Mouse (Mus musculus): Measurements from ENCODE around the gene Lrrc8e.

The Lrrc8e gene

GRCm38 (mm10) chr8:4226739-4227347, at the start of gene Lrrc8e:
Gene Lrrc8e (plus strand): TSS chr8:4226827.
- in situ Hi-C loops (cut with MboI, MseI): no loop called here

GRCm38 (mm10) chr8:4183409-4183808, 43.2 kb upstream of the Lrrc8e start:
- in situ Hi-C loops (cut with MboI, MseI): no loop called here

DNA sequence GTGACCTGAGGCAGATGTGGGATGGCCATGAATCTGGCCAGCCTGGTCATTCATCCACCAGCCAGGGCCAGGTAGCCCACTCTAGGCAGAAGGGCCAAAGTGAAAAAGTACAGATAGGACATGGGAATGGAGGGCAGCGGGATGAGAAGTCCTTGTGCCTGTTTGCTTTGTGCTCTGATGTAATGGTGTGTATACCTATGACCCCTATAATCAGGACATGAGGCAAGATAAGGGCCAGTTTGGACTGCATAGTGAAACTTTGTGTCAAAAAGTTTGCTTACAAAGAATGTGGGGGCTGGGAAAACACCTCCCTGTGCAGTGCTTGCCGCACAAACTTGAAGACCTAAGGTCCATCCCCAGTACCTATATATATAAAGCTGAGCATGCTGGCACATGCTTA, 40.5 kb upstream of the Lrrc8e start:
- in situ Hi-C loops (cut with MboI, MseI): no loop called here

GRCm38 (mm10) chr8:4188605-4189004, 38.0 kb upstream of the Lrrc8e start:
- in situ Hi-C loops (cut with MboI, MseI): no loop called here

DNA sequence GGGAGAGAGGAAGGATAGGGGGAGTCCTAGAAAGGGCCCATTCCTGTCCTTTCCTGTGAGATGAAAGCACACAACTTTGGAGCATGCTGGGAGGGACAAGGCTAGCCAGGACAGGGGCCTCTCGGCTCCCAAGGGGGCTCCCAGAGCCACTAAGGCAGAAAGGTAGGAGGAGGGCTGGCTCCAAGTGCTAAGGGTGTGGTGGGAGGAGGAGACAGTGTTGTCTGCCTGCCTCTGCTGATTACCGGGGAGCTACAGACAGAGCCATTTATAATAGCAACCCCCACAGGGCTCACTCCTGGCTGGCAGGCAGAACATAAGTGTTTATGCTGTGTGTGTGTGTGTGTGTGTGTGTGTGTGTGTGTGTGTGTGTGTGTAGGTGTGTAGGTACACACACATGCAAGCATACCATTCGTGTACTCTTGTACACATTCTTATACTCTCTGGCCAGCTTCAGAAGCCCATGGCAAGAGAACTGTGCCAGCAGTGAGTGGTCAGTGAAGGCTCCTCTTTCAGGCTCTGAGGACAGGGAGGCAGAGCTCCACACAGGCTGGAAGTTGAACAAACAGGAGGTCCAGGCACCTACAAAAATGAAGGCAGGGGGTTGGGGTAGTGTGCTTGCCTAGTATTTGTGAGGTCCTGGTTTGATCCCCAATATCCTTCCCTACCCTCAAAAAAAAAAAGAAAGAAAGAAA, 37.5 kb upstream of the Lrrc8e start:
- in situ Hi-C loops (cut with MboI, MseI): no loop called here

- in situ Hi-C loops (cut with MboI, MseI): no loop called here
These were observed 34.3 kb upstream of the Lrrc8e start for GRCm38 (mm10) chr8:4192305-4192704.

DNA sequence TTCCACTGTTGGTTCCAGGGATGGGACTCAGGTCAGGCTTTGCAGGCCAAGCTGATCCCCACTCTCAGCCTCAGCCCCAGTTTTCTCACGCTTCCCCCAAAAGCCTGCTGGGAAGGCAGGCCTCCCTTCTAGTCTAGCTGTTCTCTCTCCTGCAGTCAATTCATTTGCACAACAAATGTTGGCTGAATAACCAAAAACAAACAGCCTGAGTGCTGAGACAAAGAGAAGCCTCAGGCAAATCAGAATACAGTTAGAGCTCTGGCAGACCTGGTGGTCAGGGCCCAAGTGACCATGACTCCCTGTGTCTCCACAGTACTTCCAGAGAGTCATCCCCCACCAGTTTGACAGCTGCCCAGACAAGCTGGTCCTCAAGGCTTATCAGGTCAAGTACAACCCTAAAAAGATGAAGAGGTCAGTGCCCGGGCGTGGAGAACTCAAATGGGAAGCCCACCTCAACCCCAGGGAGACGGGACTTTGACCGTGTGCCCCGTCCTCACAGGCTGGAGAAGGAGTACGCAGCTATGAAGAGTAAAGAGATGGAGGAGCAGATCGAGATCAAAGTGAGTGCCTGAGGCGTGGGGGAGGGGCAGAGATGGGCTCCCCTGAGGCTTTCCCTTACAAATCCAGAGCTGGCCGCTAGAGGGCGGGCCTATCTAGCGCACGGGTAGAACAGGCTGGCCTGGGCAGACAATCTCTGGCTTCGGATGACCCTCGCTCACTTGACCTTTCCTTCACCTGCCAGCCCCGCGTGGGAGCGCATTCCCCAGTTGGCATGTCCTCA, 33.6 kb upstream of the Lrrc8e start:
- in situ Hi-C loops (cut with MboI, MseI): no loop called here

GRCm38 (mm10) chr8:4193588-4193894, 33.1 kb upstream of the Lrrc8e start:
- in situ Hi-C loops (cut with MboI, MseI): no loop called here

- in situ Hi-C loops (cut with MboI, MseI): no loop called here
These were observed 25.3 kb upstream of the Lrrc8e start for GRCm38 (mm10) chr8:4201321-4201720.

- in situ Hi-C loops (cut with MboI, MseI): no loop called here
These were observed 21.1 kb upstream of the Lrrc8e start for GRCm38 (mm10) chr8:4205246-4206123.

DNA sequence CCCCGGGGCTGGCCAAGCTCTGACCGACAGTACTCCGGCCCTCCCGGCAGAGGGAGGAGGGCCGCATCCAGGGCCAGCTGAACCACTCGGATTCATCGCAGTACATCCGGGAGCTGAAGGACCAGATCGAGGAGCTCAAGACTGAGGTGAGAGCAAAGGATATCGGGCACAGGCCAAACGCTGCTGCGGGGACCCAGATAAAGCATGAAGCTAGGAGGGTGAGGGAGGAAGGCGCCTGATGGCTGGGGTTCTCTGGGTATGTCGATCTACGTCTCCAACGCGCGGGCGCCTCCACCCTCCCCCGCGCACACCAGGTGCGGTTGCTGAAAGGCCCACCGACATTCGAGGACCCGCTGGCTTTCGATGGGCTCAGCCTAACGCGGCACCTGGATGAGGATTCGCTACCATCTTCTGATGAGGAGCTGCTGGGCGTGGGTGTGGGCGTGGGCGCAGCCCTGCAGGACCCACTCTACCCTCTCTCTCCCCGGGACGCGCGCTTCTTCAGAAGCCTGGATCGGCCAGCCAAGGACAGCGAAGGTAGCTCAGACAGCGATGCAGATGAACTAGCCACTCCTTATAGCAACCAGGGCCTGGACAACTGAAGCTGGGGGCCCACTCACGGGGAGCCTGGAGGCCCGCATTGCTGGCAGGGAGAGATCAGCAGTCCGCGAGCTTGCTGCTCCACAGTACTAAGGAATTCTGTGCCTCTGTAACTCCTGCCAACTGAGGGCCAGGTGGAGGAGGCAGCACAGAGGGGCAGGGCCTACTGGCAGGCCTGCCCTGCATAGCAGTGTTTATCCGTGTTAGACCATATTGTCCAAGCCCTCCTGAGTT, 20.2 kb upstream of the Lrrc8e start:
- in situ Hi-C loops (cut with MboI, MseI): no loop called here

- in situ Hi-C loops (cut with MboI, MseI): no loop called here
These were observed 19.6 kb upstream of the Lrrc8e start for GRCm38 (mm10) chr8:4207016-4207350.

- in situ Hi-C loops (cut with MboI, MseI): no loop called here
These were observed 15.5 kb upstream of the Lrrc8e start for GRCm38 (mm10) chr8:4211097-4211496.

DNA sequence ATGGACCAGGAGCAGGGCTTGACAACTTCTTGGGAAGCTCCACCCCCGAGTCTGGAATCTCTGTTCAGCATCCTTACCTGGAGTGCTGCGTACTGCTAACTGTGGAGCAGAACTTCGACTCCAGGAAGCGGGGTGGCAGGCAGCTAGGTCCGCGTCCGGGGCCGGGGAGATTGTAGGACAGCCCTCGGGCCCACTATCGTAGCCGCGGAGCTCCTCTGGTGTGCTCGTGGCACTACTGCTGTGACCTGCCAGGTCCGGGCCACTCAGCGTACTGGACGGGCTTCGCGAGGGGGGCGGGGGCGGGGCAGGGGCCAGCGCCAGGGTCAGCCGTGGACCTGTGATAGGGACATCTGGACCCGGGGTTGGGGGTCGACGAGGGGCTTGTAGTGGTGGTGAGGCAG, 13.8 kb upstream of the Lrrc8e start:
- in situ Hi-C loops (cut with MboI, MseI): no loop called here

DNA sequence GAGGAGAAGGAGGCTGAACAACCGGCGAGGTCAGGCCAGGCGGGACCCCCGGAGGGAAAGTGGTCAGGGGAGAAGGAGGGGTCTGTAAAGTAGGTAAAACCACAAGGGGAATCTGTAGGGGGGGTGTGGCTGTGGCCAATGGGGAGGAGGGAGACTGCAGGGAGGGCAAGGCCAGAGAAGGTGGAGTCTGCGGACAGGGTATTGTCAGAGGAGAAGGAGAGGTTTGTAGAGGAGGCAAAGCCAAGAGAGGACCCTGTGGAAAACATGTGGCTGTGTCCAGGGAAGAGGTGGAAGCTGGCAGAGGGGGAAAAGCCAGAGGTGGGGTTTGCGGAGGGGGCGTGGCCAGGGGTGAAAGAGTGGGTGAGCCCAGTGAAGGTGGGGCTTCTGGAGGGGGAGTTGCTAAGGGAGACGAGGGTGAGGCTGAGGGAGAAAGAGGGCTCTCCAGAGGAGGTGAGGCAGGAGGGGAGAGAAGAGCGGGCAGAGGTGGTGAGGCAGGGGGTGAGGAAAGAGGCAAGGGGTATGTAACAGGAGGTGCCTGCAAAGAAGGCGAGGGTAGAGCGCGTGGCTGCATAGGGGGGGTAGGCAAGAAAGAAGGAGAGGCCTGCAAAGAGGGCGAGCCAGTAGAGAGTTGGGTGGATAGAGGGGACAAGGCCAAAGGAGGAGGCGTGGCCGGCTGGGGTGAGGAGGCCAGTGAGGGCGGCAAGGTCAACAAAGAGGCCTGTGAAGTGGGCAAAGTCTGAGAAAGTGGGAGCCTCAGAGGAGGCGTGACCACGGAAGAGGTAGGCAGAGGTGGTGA, 13.2 kb upstream of the Lrrc8e start:
- in situ Hi-C loops (cut with MboI, MseI): no loop called here

DNA sequence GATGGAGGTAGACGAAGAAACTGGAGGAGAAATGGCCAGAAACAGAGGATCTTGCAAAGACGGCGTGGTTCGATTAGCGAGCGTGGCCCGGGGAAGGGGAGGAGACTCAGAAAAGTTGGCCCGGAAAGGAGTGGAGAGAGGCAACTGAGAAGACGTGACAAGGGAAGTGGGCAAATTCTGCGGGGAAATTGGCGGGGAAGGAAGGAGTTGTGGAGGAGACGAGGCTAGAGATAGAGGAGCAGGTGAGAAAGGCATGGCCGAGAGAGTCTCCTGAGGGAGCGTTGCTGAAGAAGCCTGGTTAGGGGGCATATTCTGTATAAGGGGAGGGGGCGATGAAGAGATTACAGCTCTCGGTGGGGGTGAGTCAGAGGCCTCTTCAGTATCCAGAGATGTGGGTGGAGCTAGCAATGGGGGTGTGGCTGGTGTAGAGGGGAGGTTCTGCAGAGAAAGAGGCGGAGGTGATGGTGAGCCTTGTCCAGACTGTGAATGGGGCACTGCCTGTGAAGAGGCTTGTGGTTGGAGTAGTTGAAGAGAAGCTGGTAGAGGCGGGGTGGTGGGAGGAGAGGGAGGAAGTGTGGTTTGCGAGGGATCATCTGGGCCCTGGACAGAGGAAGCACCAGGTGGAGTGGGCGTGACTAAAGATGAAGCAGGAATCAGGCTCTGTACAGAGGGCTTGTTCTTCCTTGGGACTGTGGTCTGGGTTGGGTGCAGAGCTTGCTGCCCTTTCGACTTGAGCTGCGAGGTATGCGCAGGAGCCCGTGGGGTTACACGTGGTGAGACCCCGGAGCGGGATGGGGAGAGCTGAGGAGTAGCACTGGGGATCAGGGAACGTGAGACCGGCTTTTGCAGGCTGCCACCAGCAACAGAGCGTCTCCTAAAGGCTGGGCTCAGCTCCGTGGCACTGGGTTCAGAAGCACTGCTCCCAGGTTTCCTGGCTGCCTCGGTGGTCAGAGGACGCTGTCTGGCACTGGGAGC, 12.3 kb upstream of the Lrrc8e start:
- in situ Hi-C loops (cut with MboI, MseI): no loop called here

GRCm38 (mm10) chr8:4216296-4216695, 10.3 kb upstream of the Lrrc8e start:
- in situ Hi-C loops (cut with MboI, MseI): no loop called here

GRCm38 (mm10) chr8:4216791-4217621, 9.6 kb upstream of the Lrrc8e start, which contains the start of gene Prr36:
Gene Prr36 (minus strand): TSS chr8:4217459.
- in situ Hi-C loops (cut with MboI, MseI): no loop called here

Measured in T-helper 17 cell (primary cell).